Mouse (Mus musculus) embryonic stem cell, embryonic (primary cell): ENCODE results near the gene Mrfap1.

Experiments
- CTCF ChIA-PET, 4 experiments: fragments of 300-600 bp in 2 of 4; fragments of 350-600 bp in 2 of 4; sonication (Branson Sonifier 250); formaldehyde crosslinking; loops; one replicate each; lab custom pipeline; 2022; ENCODE audit warnings: inconsistent platforms in 2 of 4; lab: Charles Lee
- POLR2A ChIA-PET, 4 experiments: fragments of 300-600 bp in 2 of 4; fragments of 350-600 bp in 2 of 4; sonication (Branson Sonifier 250); formaldehyde crosslinking; loops; one replicate each; lab custom pipeline; 2022; ENCODE audit warnings: antibody characterized with exemption in 4 of 4, inconsistent platforms in 1 of 4; lab: Charles Lee

Mrfap1 gene

GRCm38 (mm10) chr5:36766958-36767703 lies 29.4 kb downstream of the Mrfap1 start:
- CTCF ChIA-PET = interaction anchor here in 2 of 4 experiments (0.6 to 1.1 kb wide), 3 partner anchors 16 to 985 kb away, joined by 3 read pairs; partner anchors contain the start of gene Man2b2 (in 1 of the 2)

GRCm38 (mm10) chr5:36759848-36760247 lies 36.7 kb downstream of the Mrfap1 start:
- CTCF ChIA-PET = interaction anchor here in 2 of 4 experiments (0.7 to 0.9 kb wide), 2 partner anchors 71 to 404 kb away, joined by 3 read pairs; partner anchors contain the start of gene Man2b2 (in 1 of the 2)
- POLR2A ChIA-PET = interaction anchor here in 1 of 4 experiments (0.7 to 1.2 kb wide), 3 partner anchors 14 to 51 kb away, joined by 3 read pairs; no protein-coding TSS in a partner anchor

More at GRCm38 (mm10) chr5:36766958-36767703, 29.4 kb downstream of the Mrfap1 start:
- POLR2A ChIA-PET = interaction anchor here in 3 of 4 experiments (0.6 to 1.4 kb wide), 7 partner anchors 8 to 185 kb away, joined by 3 to 7 read pairs (median 5); no protein-coding TSS in a partner anchor

- POLR2A ChIA-PET = interaction anchor here in 1 of 4 experiments (1.5 kb wide), 1 partner anchor 14 kb away, joined by 3 read pairs; no protein-coding TSS in a partner anchor
Observed at GRCm38 (mm10) chr5:36757033-36757432, 39.5 kb downstream of the Mrfap1 start.

GRCm38 (mm10) chr5:36750119-36751078 lies 46.2 kb downstream of the Mrfap1 start:
- ChIA-PET POLR2A (interaction anchor here in 2 of 4 experiments (0.9 to 1.1 kb wide), 2 partner anchors 38 to 286 kb away, joined by 3 read pairs; partner anchors contain the start of gene Grpel1 (in 1 of the 2)), CTCF (interaction anchor here in 2 of 4 experiments (0.6 to 1.4 kb wide), 5 partner anchors 10 to 157 kb away, joined by 3 to 8 read pairs (median 3); partner anchors contain the start of gene Tbc1d14 (in 1 of the 2))

More at GRCm38 (mm10) chr5:36757033-36757432, 39.5 kb downstream of the Mrfap1 start:
- CTCF ChIA-PET = interaction anchor here (0.7 to 1.8 kb wide), 5 partner anchors 54 to 388 kb away, joined by 3 to 7 read pairs (median 4); partner anchors contain the start of gene Man2b2 (in 1 of the 4)

- ChIA-PET POLR2A (interaction anchor here in 3 of 4 experiments (0.8 to 2.1 kb wide), 9 partner anchors 9 to 284 kb away, joined by 3 to 9 read pairs (median 5); partner anchors contain the start of gene Grpel1 (in 2 of the 3)), CTCF (interaction anchor here in 3 of 4 experiments (0.5 to 1.6 kb wide), 5 partner anchors 9 to 117 kb away, joined by 3 to 12 read pairs (median 5); partner anchors contain the start of gene Man2b2 (in 1 of the 3))
Observed at GRCm38 (mm10) chr5:36748536-36749061, 48.0 kb downstream of the Mrfap1 start, which contains the start of gene Bloc1s4. TSS of gene Bloc1s4 (minus strand) at chr5:36748650.

GRCm38 (mm10) chr5:36747794-36748535 lies 48.6 kb downstream of the Mrfap1 start:
- POLR2A ChIA-PET = interaction anchor here in 3 of 4 experiments (0.5 to 2.1 kb wide), 14 partner anchors 8 to 496 kb away, joined by 3 to 9 read pairs (median 3); partner anchors contain the start of genes Grpel1 (in 2 of the 3) and Mrfap1 (in 1 of the 3)
- CTCF ChIA-PET = interaction anchor here in 3 of 4 experiments (0.5 to 1.6 kb wide), 6 partner anchors 8 to 212 kb away, joined by 3 to 7 read pairs (median 4); partner anchors contain the start of gene Man2b2 (in 1 of the 3)

GRCm38 (mm10) chr5:36747071-36747470 lies 49.5 kb downstream of the Mrfap1 start:
- ChIA-PET POLR2A (interaction anchor here in 3 of 4 experiments (0.5 to 2.1 kb wide), 11 partner anchors 8 to 497 kb away, joined by 3 to 9 read pairs (median 3); partner anchors contain the start of genes Grpel1 (in 1 of the 3) and Mrfap1 (in 1 of the 3)), CTCF (interaction anchor here in 2 of 4 experiments (0.6 to 1.6 kb wide), 2 partner anchors 83 to 1456 kb away, joined by 3 to 5 read pairs; partner anchors contain the start of gene Man2b2 (in 1 of the 2))
